Mouse (Mus musculus) lung, adult 2 months (tissue): ENCODE results near the gene Zc3h6. TPM values are rescaled to one million over a fixed set of nuclear protein-coding genes. Genes with fewer than 3 reads are reported as not detected.

Experiments used
- DNase-seq: peaks from one replicate; pipeline ENCODE4 v3.0.0; 2022
- H3K4me1 ChIP-seq: fragments of 200-500 bp; 2 replicates; pipeline ENCODE4 v1.6.1; 2011; ENCODE audit warnings: low read length; ENCODE audit not compliant: control insufficient read depth, insufficient read depth
- H3K4me3 ChIP-seq: fragments of 200-500 bp; replicated peaks from 2 replicates; pipeline ENCODE3; 2011; ENCODE audit warnings: low read depth, mild to moderate bottlenecking, control low read depth, low read length; ENCODE audit errors: extremely low read depth
- CTCF ChIP-seq: fragments of 200-500 bp; IDR thresholded peaks from 2 replicates; pipeline ENCODE4 v1.5.1; 2011; ENCODE audit warnings: mild to moderate bottlenecking, low read length, control low read depth; ENCODE audit not compliant: insufficient read depth
- POLR2A ChIP-seq: fragments of 200-500 bp; IDR thresholded peaks from 2 replicates; pipeline ENCODE4 v1.6.1; 2011; ENCODE audit warnings: low read depth, mild to moderate bottlenecking, control low read depth, low read length, borderline replicate concordance; ENCODE audit errors: extremely low read depth
- WGBS: fragments of 180-500 bp; shearing (Covaris S2); methylation state at CpG from one replicate; pipeline ENCODE4 v1.1.7; 2018; 5-methylcytosine and 5-hydroxymethylcytosine counted together
- polyA plus RNA-seq: library from polyadenylated mRNA; depleted of rRNA; stranded (reverse); fragments of >200 nt; gene quantifications from 2 replicates; pipeline ENCODE4 v1.2.3, GENCODE M21; 2012

Gene Zc3h6
- polyA plus RNA-seq, 1 experiment = 1.3 TPM

- Histone ChIP-seq H3K4me1 (no peaks in the 10 kb centered on the region), H3K4me3 (no peak overlapping the region)
- DNase-seq = peak; percentile 22
- 68% methylated on average over 9 of the region's 9 CpGs for WGBS
- TF ChIP-seq POLR2A (no peak), CTCF (no peak)
Observed at GRCm38 (mm10) chr2:129024820-129025219, 57.6 kb downstream of the Zc3h6 start.

GRCm38 (mm10) chr2:129035381-129035780, 68.2 kb downstream of the Zc3h6 start:
- H3K4me3 ChIP-seq = no peak overlapping the region
- TF ChIP-seq CTCF (no peak), POLR2A (no peak)
- peaks cover 4% of the 10 kb centered on the region for H3K4me1 ChIP-seq
- no peak for DNase-seq
- WGBS = 69% methylated on average over 5 of the region's 5 CpGs

- Histone ChIP-seq H3K4me1 (peaks cover 4% of the 10 kb centered on the region), H3K4me3 (peak overlapping the region; percentile 10)
- no peak for TF ChIP-seq POLR2A
- TF ChIP-seq CTCF = no peak
- DNase-seq = peak; percentile 7
- WGBS = 13% methylated on average over 15 of the region's 15 CpGs
Observed at GRCm38 (mm10) chr2:129038426-129038936, 71.3 kb downstream of the Zc3h6 start.

- Histone ChIP-seq H3K4me3 (no peak overlapping the region), H3K4me1 (peaks cover 4% of the 10 kb centered on the region)
- TF ChIP-seq POLR2A = no peak
- no peak for TF ChIP-seq CTCF
- DNase-seq = peak; percentile 11
- 5% methylated on average over 62 of the region's 62 CpGs for WGBS
Observed at GRCm38 (mm10) chr2:129038937-129039631, 71.9 kb downstream of the Zc3h6 start.

- no peak overlapping the region for H3K4me3 ChIP-seq
- DNase-seq = no peak
- TF ChIP-seq POLR2A = no peak
- peak; percentile 21; the same call in 1 of the 2 replicates for TF ChIP-seq CTCF
- 18% methylated on average over 6 of the region's 6 CpGs for WGBS
- H3K4me1 ChIP-seq = peaks cover 4% of the 10 kb centered on the region
Observed at GRCm38 (mm10) chr2:129040567-129040966, 73.4 kb downstream of the Zc3h6 start.

GRCm38 (mm10) chr2:129046172-129046845, 79.1 kb downstream of the Zc3h6 start:
- Histone ChIP-seq H3K4me3 (no peak overlapping the region), H3K4me1 (no peaks in the 10 kb centered on the region)
- WGBS = 52% methylated on average over 6 of the region's 6 CpGs
- TF ChIP-seq CTCF = no peak
- TF ChIP-seq POLR2A = no peak
- DNase-seq = no peak

GRCm38 (mm10) chr2:129046846-129047196, 79.6 kb downstream of the Zc3h6 start:
- 79% methylated on average over 4 of the region's 4 CpGs for WGBS
- no peak for DNase-seq
- no peak overlapping the region for H3K4me3 ChIP-seq
- TF ChIP-seq POLR2A (no peak), CTCF (no peak)
- H3K4me1 ChIP-seq = no peaks in the 10 kb centered on the region

GRCm38 (mm10) chr2:129047811-129048210, 80.6 kb downstream of the Zc3h6 start, which contains the start of gene Vinac1:
Vinac1 (minus strand) TSS chr2:129048172.
- DNase-seq = no peak
- H3K4me1 ChIP-seq = no peaks in the 10 kb centered on the region
- no peak within 1 kb of the TSS for H3K4me3 ChIP-seq
- 82% methylated on average over 8 of the region's 8 CpGs for WGBS
- TF ChIP-seq CTCF (no peak), POLR2A (no peak)

GRCm38 (mm10) chr2:129052451-129052983, 85.3 kb downstream of the Zc3h6 start:
- 48% methylated on average over 4 of the region's 4 CpGs for WGBS
- Histone ChIP-seq H3K4me3 (no peak overlapping the region), H3K4me1 (no peaks in the 10 kb centered on the region)
- TF ChIP-seq POLR2A (no peak), CTCF (no peak)
- DNase-seq = no peak
